Mouse (Mus musculus) liver, postnatal 0 days (tissue): Measurements from ENCODE around the gene Kcnt1.

Source experiments
- CTCF ChIP-seq: sonication (generic); IDR thresholded peaks from 2 replicates; pipeline ENCODE4 v1.5.1; 2016; ENCODE audit warnings: antibody characterized with exemption, low read depth
- EP300 ChIP-seq: IDR thresholded peaks from 2 replicates; pipeline ENCODE4 v1.6.1; 2016; ENCODE audit warnings: antibody characterized with exemption, low read depth, mild to moderate bottlenecking

GRCm38 (mm10) chr2:25863337-25864131 is at the start of gene Kcnt1:
- TF ChIP-seq CTCF, result no peak
- no peak for TF ChIP-seq EP300
